Mouse (Mus musculus): ENCODE measurements around the gene Adam33. TPM values are rescaled to one million over a fixed set of nuclear protein-coding genes. Genes with fewer than 3 reads are reported as not detected.

The Adam33 gene
- polyA plus RNA-seq, 1 experiment = 34.5 TPM

- WGBS = 82% methylated on average over 1 of the region's 1 CpGs
- Histone ChIP-seq H3K4me1 (ENCODE audit: control insufficient read depth, insufficient read depth, low read length) (no peaks in the 10 kb centered on the region), H3K4me3 (replicated peaks; ENCODE audit: extremely low read depth, low read depth, low read length) (no peak overlapping the region)
- no peak for TF ChIP-seq POLR2A (IDR thresholded peaks at IDR 0.05; ENCODE audit: borderline replicate concordance, extremely low read depth, low read depth, low read length)
- TF ChIP-seq CTCF (IDR thresholded peaks at IDR 0.05; ENCODE audit: insufficient read depth, low read length) = no peak
- DNase-seq = no peak
These were observed 26.0 kb upstream of the Adam33 start for GRCm38 (mm10) chr2:131089634-131090033.

- Histone ChIP-seq H3K4me1 (ENCODE audit: control insufficient read depth, insufficient read depth, low read length) (no peaks in the 10 kb centered on the region), H3K4me3 (replicated peaks; ENCODE audit: extremely low read depth, low read depth, low read length) (no peak overlapping the region)
- WGBS = 71% methylated on average over 4 of the region's 4 CpGs
- TF ChIP-seq POLR2A (IDR thresholded peaks at IDR 0.05; ENCODE audit: borderline replicate concordance, extremely low read depth, low read depth, low read length) (no peak), CTCF (IDR thresholded peaks at IDR 0.05; ENCODE audit: insufficient read depth, low read length) (no peak)
- DNase-seq = no peak
These were observed 25.0 kb upstream of the Adam33 start for GRCm38 (mm10) chr2:131088581-131088980.

GRCm38 (mm10) chr2:131086667-131087390 is 23.2 kb upstream of the Adam33 start, which contains the start of gene Siglec1:
Siglec1 (minus strand) TSS chr2:131086765.
- TF ChIP-seq POLR2A (IDR thresholded peaks at IDR 0.05; ENCODE audit: borderline replicate concordance, extremely low read depth, low read depth, low read length) (no peak), CTCF (IDR thresholded peaks at IDR 0.05; ENCODE audit: insufficient read depth, low read length) (no peak)
- 76% methylated on average over 11 of the region's 11 CpGs for WGBS
- Histone ChIP-seq H3K4me1 (ENCODE audit: control insufficient read depth, insufficient read depth, low read length) (no peaks in the 10 kb centered on the region), H3K4me3 (replicated peaks; ENCODE audit: extremely low read depth, low read depth, low read length) (no peak within 1 kb of the TSS)
- no peak for DNase-seq

GRCm38 (mm10) chr2:131084206-131084605 is 20.6 kb upstream of the Adam33 start:
- no peak for TF ChIP-seq CTCF (IDR thresholded peaks at IDR 0.05; ENCODE audit: insufficient read depth, low read length)
- no peak for TF ChIP-seq POLR2A (IDR thresholded peaks at IDR 0.05; ENCODE audit: borderline replicate concordance, extremely low read depth, low read depth, low read length)
- H3K4me1 ChIP-seq (ENCODE audit: control insufficient read depth, insufficient read depth, low read length) = no peaks in the 10 kb centered on the region
- 86% methylated on average over 4 of the region's 4 CpGs for WGBS
- no peak for DNase-seq
- H3K4me3 ChIP-seq (replicated peaks; ENCODE audit: extremely low read depth, low read depth, low read length) = no peak overlapping the region

GRCm38 (mm10) chr2:131080507-131080906 is 16.9 kb upstream of the Adam33 start:
- Histone ChIP-seq H3K4me3 (replicated peaks; ENCODE audit: extremely low read depth, low read depth, low read length) (no peak overlapping the region), H3K4me1 (ENCODE audit: control insufficient read depth, insufficient read depth, low read length) (no peaks in the 10 kb centered on the region)
- DNase-seq = no peak
- WGBS = 68% methylated on average over 5 of the region's 5 CpGs
- TF ChIP-seq CTCF (IDR thresholded peaks at IDR 0.05; ENCODE audit: insufficient read depth, low read length) (no peak), POLR2A (IDR thresholded peaks at IDR 0.05; ENCODE audit: borderline replicate concordance, extremely low read depth, low read depth, low read length) (no peak)

- no peaks in the 10 kb centered on the region for H3K4me1 ChIP-seq (ENCODE audit: control insufficient read depth, insufficient read depth, low read length)
- no peak for TF ChIP-seq CTCF (IDR thresholded peaks at IDR 0.05; ENCODE audit: insufficient read depth, low read length)
- no peak for TF ChIP-seq POLR2A (IDR thresholded peaks at IDR 0.05; ENCODE audit: borderline replicate concordance, extremely low read depth, low read depth, low read length)
- no peak for DNase-seq
- no peak overlapping the region for H3K4me3 ChIP-seq (replicated peaks; ENCODE audit: extremely low read depth, low read depth, low read length)
- 88% methylated on average over 10 of the region's 10 CpGs for WGBS
These were observed 8.9 kb upstream of the Adam33 start for GRCm38 (mm10) chr2:131072536-131072935.

GRCm38 (mm10) chr2:131067481-131067880 is 3.9 kb upstream of the Adam33 start:
- 50% methylated on average over 6 of the region's 6 CpGs for WGBS

GRCm38 (mm10) chr2:131066342-131066741 is 2.7 kb upstream of the Adam33 start:
- TF ChIP-seq POLR2A (IDR thresholded peaks at IDR 0.05; ENCODE audit: borderline replicate concordance, extremely low read depth, low read depth, low read length) = no peak
- TF ChIP-seq CTCF (IDR thresholded peaks at IDR 0.05; ENCODE audit: insufficient read depth, low read length) = no peak
- no peak for DNase-seq
- WGBS = 59% methylated on average over 9 of the region's 9 CpGs
- Histone ChIP-seq H3K4me3 (replicated peaks; ENCODE audit: extremely low read depth, low read depth, low read length) (no peak overlapping the region), H3K4me1 (ENCODE audit: control insufficient read depth, insufficient read depth, low read length) (no peaks in the 10 kb centered on the region)

More at GRCm38 (mm10) chr2:131067481-131067880, 3.9 kb upstream of the Adam33 start:
- TF ChIP-seq POLR2A (IDR thresholded peaks at IDR 0.05; ENCODE audit: borderline replicate concordance, extremely low read depth, low read depth, low read length) (no peak), CTCF (IDR thresholded peaks at IDR 0.05; ENCODE audit: insufficient read depth, low read length) (no peak)
- H3K4me1 ChIP-seq (ENCODE audit: control insufficient read depth, insufficient read depth, low read length) = no peaks in the 10 kb centered on the region
- no peak overlapping the region for H3K4me3 ChIP-seq (replicated peaks; ENCODE audit: extremely low read depth, low read depth, low read length)
- DNase-seq = no peak

GRCm38 (mm10) chr2:131061607-131062006 is 2.0 kb downstream of the Adam33 start:
- TF ChIP-seq POLR2A (IDR thresholded peaks at IDR 0.05; ENCODE audit: borderline replicate concordance, extremely low read depth, low read depth, low read length) (no peak), CTCF (IDR thresholded peaks at IDR 0.05; ENCODE audit: insufficient read depth, low read length) (no peak)
- no peaks in the 10 kb centered on the region; the same call in 1 of the 2 replicates for H3K4me1 ChIP-seq (ENCODE audit: control insufficient read depth, insufficient read depth, low read length)
- H3K4me3 ChIP-seq (replicated peaks; ENCODE audit: extremely low read depth, low read depth, low read length) = no peak overlapping the region
- 54% methylated on average over 5 of the region's 5 CpGs for WGBS
- DNase-seq = no peak

GRCm38 (mm10) chr2:131060784-131061183 is 2.8 kb downstream of the Adam33 start:
- H3K4me3 ChIP-seq (replicated peaks; ENCODE audit: extremely low read depth, low read depth, low read length) = no peak overlapping the region
- 71% methylated on average over 6 of the region's 6 CpGs for WGBS

More at GRCm38 (mm10) chr2:131060784-131061183, 2.8 kb downstream of the Adam33 start:
- H3K4me1 ChIP-seq (ENCODE audit: control insufficient read depth, insufficient read depth, low read length) = no peaks in the 10 kb centered on the region; the same call in 1 of the 2 replicates
- no peak for TF ChIP-seq POLR2A (IDR thresholded peaks at IDR 0.05; ENCODE audit: borderline replicate concordance, extremely low read depth, low read depth, low read length)
- no peak for TF ChIP-seq CTCF (IDR thresholded peaks at IDR 0.05; ENCODE audit: insufficient read depth, low read length)
- DNase-seq = no peak

All from lung, adult 2 months (tissue).